Mouse (Mus musculus) thymus, postnatal 0 days (tissue): ENCODE data around the gene Dctn1. TPM values are rescaled to one million over a fixed set of nuclear protein-coding genes. Genes with fewer than 3 reads are reported as not detected.

Source experiments
- DNase-seq: peaks from one replicate; pipeline ENCODE4 v3.0.0-alpha.2; 2015; ENCODE audit warnings: low spot score
- polyA plus RNA-seq: library from polyadenylated mRNA; unstranded; fragments of >200 nt; fragmentation: Nextera tagmentation; extraction: Ambion mirVana; gene quantifications from 2 replicates; pipeline ENCODE4 v1.2.1, GENCODE M21; 2015

Dctn1 gene
- polyA plus RNA-seq, 1 experiment from 2014 or later: 62.8 TPM

- DNase-seq: peak; percentile 42
These were observed 517 bp downstream of the Dctn1 start for GRCm38 (mm10) chr6:83166243-83166630.

- DNase-seq: no peak
These were observed 4.2 kb downstream of the Dctn1 start for GRCm38 (mm10) chr6:83169872-83170271.

GRCm38 (mm10) chr6:83171063-83171462, 5.3 kb downstream of the Dctn1 start:
- DNase-seq: no peak

- no peak for DNase-seq
These were observed 6.7 kb downstream of the Dctn1 start for GRCm38 (mm10) chr6:83172240-83172920.

- DNase-seq: no peak
These were observed 10.3 kb downstream of the Dctn1 start for GRCm38 (mm10) chr6:83175996-83176395.

- DNase-seq: no peak
These were observed 13.8 kb downstream of the Dctn1 start for GRCm38 (mm10) chr6:83179390-83180117.

GRCm38 (mm10) chr6:83180605-83181004, 14.9 kb downstream of the Dctn1 start:
- no peak for DNase-seq

GRCm38 (mm10) chr6:83184858-83185435, 19.2 kb downstream of the Dctn1 start:
- no peak for DNase-seq

GRCm38 (mm10) chr6:83185895-83186861, 20.5 kb downstream of the Dctn1 start:
- peak; percentile 41 for DNase-seq

- DNase-seq: no peak
These were observed 21.2 kb downstream of the Dctn1 start for GRCm38 (mm10) chr6:83186946-83187345.

- peak; percentile 69 for DNase-seq
These were observed 27.9 kb downstream of the Dctn1 start for GRCm38 (mm10) chr6:83193571-83193970.

- no peak for DNase-seq
These were observed 31.8 kb downstream of the Dctn1 start for GRCm38 (mm10) chr6:83197345-83198004.

GRCm38 (mm10) chr6:83203320-83203719, 37.6 kb downstream of the Dctn1 start:
- no peak for DNase-seq

- no peak for DNase-seq
These were observed 40.1 kb downstream of the Dctn1 start for GRCm38 (mm10) chr6:83205851-83206250.

GRCm38 (mm10) chr6:83206321-83206720, 40.6 kb downstream of the Dctn1 start:
- no peak for DNase-seq

GRCm38 (mm10) chr6:83207361-83208049, 41.8 kb downstream of the Dctn1 start:
- DNase-seq: no peak

GRCm38 (mm10) chr6:83208050-83208400, 42.3 kb downstream of the Dctn1 start:
- no peak for DNase-seq

- no peak for DNase-seq
These were observed 44.8 kb downstream of the Dctn1 start for GRCm38 (mm10) chr6:83210495-83210894.

- DNase-seq: no peak
These were observed 45.8 kb downstream of the Dctn1 start for GRCm38 (mm10) chr6:83211526-83211925.

- peak; percentile 58 for DNase-seq
These were observed 49.4 kb downstream of the Dctn1 start for GRCm38 (mm10) chr6:83215002-83215666.
